Mouse (Mus musculus): Measurements from ENCODE around the gene Pagr1a. TPM values are rescaled to one million over a fixed set of nuclear protein-coding genes. Genes with fewer than 3 reads are reported as not detected.

Pagr1a gene
- polyA plus RNA-seq, 1 experiment from 2014 or later: 51.4 TPM

DNA sequence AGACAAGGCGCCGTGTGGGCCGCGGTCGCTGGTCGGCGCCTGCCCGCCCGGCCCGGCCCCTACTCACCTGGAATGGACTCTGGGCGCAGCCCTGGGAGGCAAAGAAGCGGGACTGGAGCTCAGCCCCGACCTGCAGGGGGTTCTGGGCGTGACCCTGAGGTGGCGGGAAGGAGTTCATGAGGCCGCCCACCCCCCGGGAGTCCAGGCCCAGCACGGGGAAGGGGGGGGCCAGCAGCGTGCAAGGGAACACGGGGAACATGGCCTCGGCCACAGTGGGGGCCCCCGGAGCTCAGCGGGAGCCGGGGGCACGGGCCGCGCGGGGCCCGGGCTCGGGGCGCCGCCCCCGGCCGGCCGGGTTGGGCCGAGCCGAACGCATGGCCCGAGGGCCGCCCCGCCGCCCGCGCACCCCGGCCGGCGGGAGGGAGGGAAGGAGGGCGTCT is 9.0 kb upstream of the Pagr1a start:
- peaks cover 46% of the 10 kb centered on the region for H3K4me1 ChIP-seq
- H3K9me3 ChIP-seq: no peaks in the 10 kb centered on the region
- no peaks in the 10 kb centered on the region for H3K27me3 ChIP-seq
- peak; percentile 8 for ATAC-seq (ENCODE audit: insufficient number of reproducible peaks, insufficient read depth, low FRiP score, low TSS enrichment)
- peak overlapping the region; percentile 92 for H3K4me3 ChIP-seq
- peaks cover 50% of the 10 kb centered on the region for H3K36me3 ChIP-seq
- peak overlapping the region; percentile 97 for H3K4me2 ChIP-seq (replicated peaks)
- peak overlapping the region; percentile 98 for H3K27ac ChIP-seq
- WGBS: under 1% methylated on average over 30 of the region's 48 CpGs
- peak overlapping the region; percentile 99 for H3K9ac ChIP-seq

DNA sequence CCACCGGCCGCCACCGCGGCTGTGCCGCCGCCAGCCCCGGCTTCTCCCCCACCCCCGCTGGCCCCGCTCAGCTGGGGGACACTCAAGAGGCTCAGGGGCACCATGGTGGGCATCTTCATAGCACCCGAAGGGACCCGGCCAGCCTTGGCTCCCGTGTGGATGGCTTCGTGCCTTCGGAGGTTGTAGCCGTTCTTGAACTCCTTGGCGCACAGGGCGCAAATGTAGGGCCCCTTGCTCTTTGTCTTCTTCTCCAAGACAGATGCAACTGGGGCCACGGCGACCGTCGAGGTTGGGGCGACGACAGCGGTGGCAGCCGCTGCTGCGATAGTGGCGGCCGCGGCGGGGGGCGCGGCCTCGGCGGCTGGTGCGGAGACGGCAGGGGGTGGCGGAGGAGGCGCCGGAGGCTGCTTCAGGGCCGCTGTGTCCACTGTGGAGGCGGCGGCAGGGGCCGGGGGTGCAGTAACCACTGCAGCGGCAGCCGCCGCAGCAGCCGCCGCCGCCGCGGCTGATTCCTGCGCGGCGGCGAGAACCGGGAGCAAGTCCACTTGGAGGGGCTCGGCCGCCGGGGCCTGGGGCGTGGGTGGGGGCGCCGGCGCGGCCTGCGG is 8.5 kb upstream of the Pagr1a start:
- H3K9ac ChIP-seq: peak overlapping the region; percentile 99
- no peak for ATAC-seq (ENCODE audit: insufficient number of reproducible peaks, insufficient read depth, low FRiP score, low TSS enrichment)
- H3K9me3 ChIP-seq: no peaks in the 10 kb centered on the region
- WGBS: under 1% methylated on average over 59 of the region's 65 CpGs
- peaks cover 45% of the 10 kb centered on the region for H3K36me3 ChIP-seq
- peak overlapping the region; percentile 92 for H3K4me3 ChIP-seq
- H3K27me3 ChIP-seq: no peaks in the 10 kb centered on the region
- peak overlapping the region; percentile 98 for H3K27ac ChIP-seq
- H3K4me1 ChIP-seq: peaks cover 49% of the 10 kb centered on the region
- H3K4me2 ChIP-seq (replicated peaks): peak overlapping the region; percentile 97

DNA sequence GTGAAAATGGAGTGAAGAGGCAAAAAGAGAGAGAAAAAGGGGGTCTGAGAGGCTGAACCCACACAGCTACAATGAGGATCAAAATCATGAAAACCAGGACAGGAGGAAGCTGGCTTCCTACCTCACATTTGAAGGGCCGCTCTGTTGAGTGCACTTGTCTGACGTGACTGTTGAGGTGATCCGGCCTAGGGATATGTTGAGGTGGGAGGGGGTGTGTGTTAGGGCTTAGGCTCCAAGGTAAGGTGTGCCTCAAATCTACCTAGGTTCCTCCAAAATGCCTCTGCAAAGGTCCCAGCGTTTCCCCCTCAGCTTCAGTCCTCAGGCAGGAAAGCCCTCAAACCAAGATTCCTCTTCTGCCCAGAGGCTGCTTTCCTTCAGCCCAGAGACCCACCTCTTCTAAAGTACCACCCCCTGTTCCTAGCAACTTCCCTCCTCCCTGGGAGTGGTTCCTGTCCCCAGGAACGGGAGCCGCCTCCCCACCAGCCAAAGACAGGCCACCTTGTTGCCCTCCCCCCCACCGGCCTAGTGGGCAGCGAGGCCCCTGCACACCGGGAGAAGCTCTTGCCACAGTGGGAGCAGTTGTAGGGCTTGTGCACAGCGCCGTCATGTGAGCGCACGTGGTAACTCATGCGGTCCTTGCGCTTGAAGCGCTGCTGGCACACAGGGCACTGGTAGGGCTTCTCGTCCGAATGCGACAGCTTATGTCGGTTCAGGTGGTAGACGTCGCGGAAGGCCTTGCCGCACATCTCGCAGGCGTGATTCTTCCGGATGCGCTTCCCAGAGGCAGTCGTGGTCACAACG is 7.8 kb upstream of the Pagr1a start:
- H3K4me2 ChIP-seq (replicated peaks): peak overlapping the region; percentile 97
- H3K27ac ChIP-seq: peak overlapping the region; percentile 98
- no peaks in the 10 kb centered on the region for H3K9me3 ChIP-seq
- peak; percentile 22; the same call in 1 of the 2 replicates for ATAC-seq (ENCODE audit: insufficient number of reproducible peaks, insufficient read depth, low FRiP score, low TSS enrichment)
- H3K4me3 ChIP-seq: peak overlapping the region; percentile 92
- H3K27me3 ChIP-seq: no peaks in the 10 kb centered on the region
- H3K9ac ChIP-seq: peak overlapping the region; percentile 99
- H3K36me3 ChIP-seq: peaks cover 40% of the 10 kb centered on the region
- 1% methylated on average over 30 of the region's 30 CpGs for WGBS
- H3K4me1 ChIP-seq: peaks cover 56% of the 10 kb centered on the region

DNA sequence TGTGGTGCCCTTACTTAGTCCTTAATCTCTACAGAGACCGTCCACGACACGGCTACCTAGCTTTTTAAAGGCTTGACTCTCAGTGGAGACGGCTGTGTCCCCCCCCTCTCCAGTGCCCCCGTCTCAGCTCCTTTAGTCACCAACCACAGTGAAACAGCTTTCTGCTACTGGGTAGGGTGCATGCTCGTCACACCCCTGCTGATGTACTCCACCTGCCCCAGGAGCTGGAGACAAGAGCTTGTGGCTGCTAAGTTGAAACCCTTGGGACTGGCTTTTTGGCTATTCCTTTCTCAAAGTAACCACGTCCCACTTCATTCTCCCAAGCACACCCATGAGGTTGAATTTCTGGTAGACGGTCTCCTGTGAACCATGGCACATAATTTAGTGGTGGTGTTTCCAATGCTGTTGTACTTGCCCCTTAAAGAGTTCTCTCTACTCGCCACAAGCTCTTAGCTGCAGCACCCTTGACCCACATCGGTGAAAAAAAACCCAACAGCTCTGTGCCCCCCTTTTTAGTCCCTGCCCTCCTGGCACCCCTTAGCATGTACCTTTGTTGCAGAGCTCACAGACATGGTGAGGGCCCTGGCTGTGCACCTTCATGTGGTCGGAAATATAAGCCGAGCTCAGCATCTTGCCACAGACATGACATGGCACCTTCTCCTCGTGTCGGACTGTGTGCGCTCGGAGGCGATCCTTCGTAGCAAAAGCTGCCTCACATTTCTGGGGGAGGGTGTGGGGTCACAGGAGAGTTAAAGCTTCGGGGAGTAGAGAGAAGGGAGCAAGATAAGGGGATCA is 6.9 kb upstream of the Pagr1a start:
- 28% methylated on average over 19 of the region's 19 CpGs for WGBS
- Histone ChIP-seq H3K4me3 (peak overlapping the region; percentile 92), H3K4me2 (replicated peaks) (peak overlapping the region; percentile 97), H3K27ac (peak overlapping the region; percentile 98), H3K9ac (peak overlapping the region; percentile 99), H3K4me1 (peaks cover 65% of the 10 kb centered on the region), H3K27me3 (no peaks in the 10 kb centered on the region), H3K9me3 (no peaks in the 10 kb centered on the region), H3K36me3 (peaks cover 32% of the 10 kb centered on the region)
- no peak for ATAC-seq (ENCODE audit: insufficient number of reproducible peaks, insufficient read depth, low FRiP score, low TSS enrichment)

DNA sequence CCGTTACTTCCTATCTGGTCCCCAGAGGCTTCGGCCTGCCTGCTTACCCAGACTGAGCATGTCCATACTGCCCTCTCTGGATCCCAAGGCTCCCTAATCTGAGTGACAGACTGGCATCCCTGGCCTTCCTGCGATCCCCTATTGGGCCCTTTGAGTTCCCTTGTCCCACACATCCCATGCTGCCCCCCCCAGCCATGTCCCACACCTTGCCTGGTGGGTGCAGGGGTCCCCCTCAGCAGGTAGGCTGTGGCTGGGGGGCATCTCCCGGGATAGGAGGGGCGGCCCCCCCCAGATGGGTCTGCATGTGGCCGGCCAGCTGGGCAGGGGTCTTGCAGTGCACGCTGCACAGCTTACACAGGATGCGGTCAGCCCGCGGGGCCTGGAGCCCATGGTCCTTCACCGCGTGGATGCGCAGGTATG is 6.1 kb upstream of the Pagr1a start:
- H3K4me3 ChIP-seq: peak overlapping the region; percentile 92
- peaks cover 72% of the 10 kb centered on the region for H3K4me1 ChIP-seq
- WGBS: 78% methylated on average over 13 of the region's 13 CpGs
- peak overlapping the region; percentile 99 for H3K9ac ChIP-seq
- no peaks in the 10 kb centered on the region for H3K9me3 ChIP-seq
- no peak for ATAC-seq (ENCODE audit: insufficient number of reproducible peaks, insufficient read depth, low FRiP score, low TSS enrichment)
- peaks cover 30% of the 10 kb centered on the region for H3K36me3 ChIP-seq
- peak overlapping the region; percentile 72 for H3K27ac ChIP-seq
- peak overlapping the region; percentile 97 for H3K4me2 ChIP-seq (replicated peaks)
- no peaks in the 10 kb centered on the region for H3K27me3 ChIP-seq

DNA sequence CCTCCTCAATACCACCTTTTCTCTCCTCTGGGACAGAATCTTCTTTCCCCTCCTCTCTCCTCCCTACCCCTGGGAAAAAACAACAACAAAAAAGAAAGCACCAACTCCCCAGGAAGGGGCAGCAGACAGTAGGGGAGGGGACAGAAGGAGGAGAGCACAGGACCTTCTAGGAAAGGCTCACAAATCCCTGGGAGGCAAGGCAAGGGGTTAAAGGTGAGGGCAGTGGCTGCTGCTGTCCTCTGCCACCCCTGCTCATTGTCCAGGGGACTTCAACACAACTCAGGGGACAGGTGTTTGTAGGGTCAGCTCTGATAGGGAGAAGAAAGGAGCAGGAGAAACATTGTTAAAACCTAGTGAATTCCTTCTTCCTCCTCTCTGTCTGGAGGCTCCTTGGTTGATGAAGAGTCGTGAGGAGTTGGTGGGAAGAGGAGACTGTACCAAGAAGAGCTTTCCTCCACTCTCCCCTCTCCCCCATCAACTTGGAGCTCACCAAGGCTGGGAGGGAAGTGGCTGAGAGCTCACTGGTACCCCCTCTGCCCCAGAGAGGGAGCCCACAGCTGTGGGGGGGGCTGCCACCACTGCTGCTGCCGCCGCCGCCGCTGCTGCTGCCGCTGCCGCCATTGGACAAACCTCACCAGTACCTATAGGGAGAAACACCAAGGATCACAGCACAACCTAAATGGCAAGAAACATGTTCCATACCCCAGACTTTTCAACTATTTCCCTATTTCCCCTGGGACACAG is 5.5 kb upstream of the Pagr1a start:
- Histone ChIP-seq H3K4me2 (replicated peaks) (peak overlapping the region; percentile 97), H3K4me3 (peak overlapping the region; percentile 92), H3K9ac (peak overlapping the region; percentile 99; the same call in 1 of the 2 replicates), H3K27ac (peak overlapping the region; percentile 72; the same call in 1 of the 2 replicates), H3K36me3 (peaks cover 30% of the 10 kb centered on the region), H3K9me3 (no peaks in the 10 kb centered on the region), H3K27me3 (no peaks in the 10 kb centered on the region), H3K4me1 (peaks cover 72% of the 10 kb centered on the region)
- WGBS: 84% methylated on average over 7 of the region's 7 CpGs
- ATAC-seq (ENCODE audit: insufficient number of reproducible peaks, insufficient read depth, low FRiP score, low TSS enrichment): no peak

DNA sequence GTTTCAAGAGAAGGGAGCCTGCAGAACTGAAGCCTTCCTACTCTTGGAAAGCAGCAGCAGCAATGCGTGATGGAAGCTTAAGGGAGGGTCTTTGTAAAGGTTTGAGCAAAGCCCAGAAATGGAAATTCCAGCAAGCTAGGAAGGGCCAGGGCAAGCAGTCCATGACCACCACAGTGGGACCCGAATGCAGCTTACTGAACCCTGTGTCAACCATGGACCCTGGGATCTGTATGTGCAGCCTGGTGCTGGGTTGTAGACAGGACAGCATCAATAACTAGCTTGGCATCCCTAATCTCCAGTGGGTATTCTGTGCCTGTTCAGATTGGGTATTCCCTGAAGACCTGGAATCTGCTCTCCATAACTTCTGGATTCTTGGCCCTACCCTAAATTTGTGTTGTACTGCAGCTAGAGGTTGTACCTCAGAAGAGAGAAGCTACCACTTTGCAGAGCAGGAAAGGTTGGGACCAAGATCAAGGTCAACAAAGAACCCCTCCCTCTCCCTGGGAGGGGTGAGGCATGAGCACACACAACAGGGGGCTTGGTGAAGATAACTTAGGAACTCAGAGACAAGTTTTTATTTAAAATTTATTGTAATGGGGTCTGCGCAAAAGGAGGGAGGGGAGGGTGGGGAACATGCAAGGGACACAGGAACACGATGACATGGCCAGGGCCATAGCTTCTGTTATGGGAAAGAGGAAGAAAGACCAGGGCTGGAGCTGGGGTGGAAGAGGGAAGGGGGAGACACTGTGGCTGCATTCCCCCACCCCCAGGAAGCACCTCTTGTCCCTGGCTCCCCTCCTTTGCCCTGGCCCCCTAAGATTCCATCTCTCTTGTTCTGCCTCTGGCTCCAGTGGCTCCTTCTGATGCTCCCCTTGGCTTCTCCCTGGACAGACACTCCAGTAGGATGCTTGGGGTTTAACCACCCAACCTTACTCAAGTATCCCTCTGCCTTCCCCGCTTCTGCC is 4.7 kb upstream of the Pagr1a start:
- H3K4me2 ChIP-seq (replicated peaks): peak overlapping the region; percentile 97
- peaks cover 73% of the 10 kb centered on the region for H3K4me1 ChIP-seq
- peaks cover 30% of the 10 kb centered on the region for H3K36me3 ChIP-seq
- no peak for ATAC-seq (ENCODE audit: insufficient number of reproducible peaks, insufficient read depth, low FRiP score, low TSS enrichment)
- peak overlapping the region; percentile 69 for H3K9ac ChIP-seq
- WGBS: 35% methylated on average over 5 of the region's 5 CpGs
- no peaks in the 10 kb centered on the region for H3K27me3 ChIP-seq
- H3K27ac ChIP-seq: peak overlapping the region; percentile 90
- H3K4me3 ChIP-seq: peak overlapping the region; percentile 50
- H3K9me3 ChIP-seq: no peaks in the 10 kb centered on the region

DNA sequence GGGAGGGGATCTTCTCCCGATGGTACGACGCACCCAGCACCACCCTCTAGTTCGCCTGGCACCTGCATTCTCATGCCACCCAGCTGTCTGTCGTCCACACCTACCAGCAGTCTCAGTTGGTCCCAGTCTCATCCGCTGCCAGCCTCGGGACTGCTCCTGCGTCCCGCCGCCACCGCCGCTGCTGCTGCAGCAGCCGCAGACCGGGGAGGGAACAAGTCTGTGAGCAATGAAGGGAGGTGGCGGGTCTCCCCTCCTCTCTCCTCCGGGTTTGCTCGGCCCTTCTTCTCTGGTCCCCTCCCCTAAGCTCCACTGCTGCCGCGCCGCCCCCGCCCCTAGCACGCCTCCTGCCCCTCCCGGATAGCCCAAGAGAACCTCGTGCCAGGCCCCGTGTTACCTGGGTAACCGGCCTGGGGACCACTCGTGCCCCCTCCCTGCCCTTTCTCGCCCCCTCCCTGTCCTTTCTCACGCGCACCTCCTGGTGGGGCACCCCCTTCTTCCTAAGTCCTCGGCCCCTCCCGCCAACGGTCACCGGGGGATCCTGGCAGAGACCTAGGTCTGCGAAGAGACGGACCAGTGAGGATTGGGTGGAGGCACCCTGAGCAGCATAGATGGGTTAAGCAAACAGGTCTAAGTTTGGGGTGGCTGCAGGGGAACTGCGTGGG is 3.9 kb upstream of the Pagr1a start, which contains the start of the genes Gm42742 and Prrt2:
Gene Gm42742, minus strand, starts transcription at position 197 of the 662 bp plus-strand sequence.
Gene Prrt2, minus strand, starts transcription at position 311 of the 662 bp plus-strand sequence.
- 0 out of 2 replicates have a peak, but pooled peaks have one; percentile 29 for ATAC-seq (ENCODE audit: insufficient number of reproducible peaks, insufficient read depth, low FRiP score, low TSS enrichment)
- Histone ChIP-seq H3K27ac (peak within 1 kb of the TSS; percentile 90), H3K36me3 (peaks cover 30% of the 10 kb centered on the region), H3K4me1 (peaks cover 75% of the 10 kb centered on the region), H3K9me3 (no peaks in the 10 kb centered on the region), H3K4me3 (peak within 1 kb of the TSS; percentile 50), H3K4me2 (replicated peaks) (peak within 1 kb of the TSS; percentile 97), H3K27me3 (no peaks in the 10 kb centered on the region), H3K9ac (peak within 1 kb of the TSS; percentile 69)
- 1% methylated on average over 37 of the region's 37 CpGs for WGBS

DNA sequence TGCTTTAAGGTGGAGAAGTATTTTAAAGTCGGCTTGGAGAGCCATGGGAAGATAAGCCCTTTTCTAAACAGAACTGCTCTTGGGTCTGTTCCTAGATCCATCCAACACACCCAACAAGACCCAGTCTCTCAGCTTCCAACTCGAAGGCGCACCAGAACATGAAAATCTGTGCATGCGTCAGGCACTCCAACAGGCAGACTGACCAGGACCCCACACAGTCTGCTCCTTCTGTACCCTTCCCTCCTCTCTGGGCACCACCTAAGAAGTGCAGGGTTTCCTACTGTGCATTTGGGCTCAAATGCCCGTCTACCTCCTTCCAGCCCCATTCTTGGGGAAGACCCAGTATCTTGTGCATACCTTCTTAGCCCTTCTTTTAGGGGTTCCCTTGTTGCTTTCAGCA is 3.3 kb upstream of the Pagr1a start:
- 39% methylated on average over 5 of the region's 5 CpGs for WGBS
- H3K27me3 ChIP-seq: no peaks in the 10 kb centered on the region
- H3K9ac ChIP-seq: peak overlapping the region; percentile 69
- H3K27ac ChIP-seq: peak overlapping the region; percentile 90
- H3K36me3 ChIP-seq: peaks cover 35% of the 10 kb centered on the region
- peak overlapping the region; percentile 50 for H3K4me3 ChIP-seq
- ATAC-seq (ENCODE audit: insufficient number of reproducible peaks, insufficient read depth, low FRiP score, low TSS enrichment): no peak
- no peaks in the 10 kb centered on the region for H3K9me3 ChIP-seq
- H3K4me2 ChIP-seq (replicated peaks): peak overlapping the region; percentile 97
- H3K4me1 ChIP-seq: peaks cover 80% of the 10 kb centered on the region

DNA sequence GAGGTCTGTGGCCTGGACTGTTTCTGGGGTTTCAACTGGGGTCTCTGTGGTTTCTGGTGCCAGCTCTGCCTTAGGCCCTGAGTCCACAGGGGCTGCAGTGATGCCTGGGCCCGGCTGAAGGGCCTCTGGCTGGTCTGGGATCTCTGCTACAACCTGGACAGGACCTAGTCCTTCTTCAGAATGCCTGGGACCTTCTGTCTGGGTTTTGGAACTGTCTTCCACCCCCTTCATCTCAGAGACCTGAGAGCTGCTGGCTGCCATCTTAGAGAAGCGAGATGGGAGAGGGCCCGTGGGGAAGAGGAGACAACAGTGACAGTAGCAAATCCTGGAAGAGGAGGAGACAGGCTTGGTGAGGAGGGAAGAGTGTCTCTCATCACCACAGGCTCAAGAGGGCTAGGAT is 2.9 kb upstream of the Pagr1a start:
- Histone ChIP-seq H3K4me2 (replicated peaks) (peak overlapping the region; percentile 97), H3K36me3 (peaks cover 40% of the 10 kb centered on the region), H3K27ac (peak overlapping the region; percentile 90), H3K4me3 (peak overlapping the region; percentile 50), H3K9me3 (no peaks in the 10 kb centered on the region), H3K4me1 (peaks cover 85% of the 10 kb centered on the region), H3K9ac (peak overlapping the region; percentile 69), H3K27me3 (no peaks in the 10 kb centered on the region)
- ATAC-seq (ENCODE audit: insufficient number of reproducible peaks, insufficient read depth, low FRiP score, low TSS enrichment): no peak
- 44% methylated on average over 3 of the region's 3 CpGs for WGBS
